Mouse (Mus musculus): ENCODE measurements around the gene Icos. TPM values are rescaled to one million over a fixed set of nuclear protein-coding genes. Genes with fewer than 3 reads are reported as not detected.

Gene Icos
- polyA plus RNA-seq, 1 experiment from 2014 or later: 0.36 TPM

DNA sequence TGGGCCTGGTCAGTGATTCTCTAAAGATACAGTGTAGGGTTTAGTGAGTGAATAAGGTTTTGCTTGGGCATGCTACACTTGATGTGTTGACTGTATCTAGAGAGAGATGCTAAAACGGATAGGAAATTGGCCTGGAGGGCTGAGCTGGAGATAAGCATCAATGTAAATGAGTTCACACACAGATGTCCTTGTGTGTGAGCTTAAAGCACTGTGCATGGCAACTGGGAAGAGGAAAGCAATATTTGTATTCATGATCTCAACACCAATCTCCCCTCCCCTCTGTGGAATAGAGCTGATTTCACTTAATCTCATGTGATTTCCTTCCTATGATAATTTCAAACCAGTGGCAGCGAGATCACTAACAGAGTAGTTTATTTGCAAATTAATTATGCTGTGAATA is 7.3 kb downstream of the Icos start:
- ATAC-seq (ENCODE audit: insufficient number of reproducible peaks, insufficient read depth, low FRiP score, low read depth): no peak
- WGBS: 45% methylated on average over 2 of the region's 2 CpGs
- H3K4me1 ChIP-seq (ENCODE audit: control insufficient read depth in 2 of 2, insufficient read depth in 2 of 2, low read length in 2 of 2): peaks cover 0 to 1% of the 10 kb centered on the region in 2 experiments; a peak in 3 of 4 replicates
- no peak overlapping the region for H3K4me2 ChIP-seq (ENCODE audit: low read length)
- H3K4me3 ChIP-seq (ENCODE audit: control insufficient read depth in 1 of 2, insufficient read depth in 1 of 2, low read depth in 1 of 2, low read length in 2 of 2): no peak overlapping the region
- H3K27ac ChIP-seq (replicated peaks in 1 of 2; ENCODE audit: control insufficient read depth in 1 of 2, insufficient read depth in 1 of 2, low read depth in 2 of 2, low read length in 2 of 2): no peak overlapping the region
- H3K27me3 ChIP-seq (ENCODE audit: control insufficient read depth, insufficient read depth, low read length): no peaks in the 10 kb centered on the region
- H3K36me3 ChIP-seq (ENCODE audit: control insufficient read depth, insufficient read depth, low read length): no peaks in the 10 kb centered on the region
- H3K9me3 ChIP-seq (ENCODE audit: control insufficient read depth, low read length): no peaks in the 10 kb centered on the region
- no peak overlapping the region for H3K9ac ChIP-seq (ENCODE audit: low read length)

DNA sequence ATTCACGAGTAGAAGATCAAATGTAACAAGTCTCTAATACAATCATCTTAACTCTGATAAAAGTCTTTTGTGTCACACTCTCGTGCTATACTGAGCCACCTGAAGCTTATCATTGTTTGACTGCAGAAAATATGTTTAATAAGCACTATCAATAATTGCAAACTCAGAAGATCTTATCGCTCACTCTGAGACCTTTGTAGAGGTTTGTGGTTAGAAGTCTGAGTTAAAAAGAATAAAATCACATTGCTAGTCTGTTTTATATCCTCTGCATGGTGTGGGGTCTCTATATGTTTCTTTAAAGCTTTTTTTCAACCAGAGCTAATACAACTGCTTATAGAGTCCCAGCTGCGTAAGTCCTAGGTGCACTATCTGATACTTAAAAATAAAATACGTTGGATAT is 8.4 kb downstream of the Icos start:
- Histone ChIP-seq H3K27ac (replicated peaks in 1 of 2; ENCODE audit: control insufficient read depth in 1 of 2, insufficient read depth in 1 of 2, low read depth in 2 of 2, low read length in 2 of 2) (no peak overlapping the region), H3K36me3 (ENCODE audit: control insufficient read depth, insufficient read depth, low read length) (no peaks in the 10 kb centered on the region), H3K27me3 (ENCODE audit: control insufficient read depth, insufficient read depth, low read length) (no peaks in the 10 kb centered on the region), H3K4me1 (ENCODE audit: control insufficient read depth in 2 of 2, insufficient read depth in 2 of 2, low read length in 2 of 2) (peaks cover 0 to 6% of the 10 kb centered on the region in 2 experiments; a peak in 3 of 4 replicates), H3K9ac (ENCODE audit: low read length) (no peak overlapping the region), H3K4me2 (ENCODE audit: low read length) (no peak overlapping the region), H3K4me3 (ENCODE audit: control insufficient read depth in 1 of 2, insufficient read depth in 1 of 2, low read depth in 1 of 2, low read length in 2 of 2) (no peak overlapping the region), H3K9me3 (ENCODE audit: control insufficient read depth, low read length) (no peaks in the 10 kb centered on the region)
- no peak for ATAC-seq (ENCODE audit: insufficient number of reproducible peaks, insufficient read depth, low FRiP score, low read depth)
- WGBS: 71% methylated on average over 5 of the region's 5 CpGs

- H3K4me2 ChIP-seq (ENCODE audit: low read length): no peak overlapping the region
- H3K4me3 ChIP-seq (ENCODE audit: control insufficient read depth in 1 of 2, insufficient read depth in 1 of 2, low read depth in 1 of 2, low read length in 2 of 2): no peak overlapping the region
- H3K27ac ChIP-seq (replicated peaks in 1 of 2; ENCODE audit: control insufficient read depth in 1 of 2, insufficient read depth in 1 of 2, low read depth in 2 of 2, low read length in 2 of 2): no peak overlapping the region
These were observed 11.4 kb downstream of the Icos start for GRCm38 (mm10) chr1:60989086-60989485.

DNA sequence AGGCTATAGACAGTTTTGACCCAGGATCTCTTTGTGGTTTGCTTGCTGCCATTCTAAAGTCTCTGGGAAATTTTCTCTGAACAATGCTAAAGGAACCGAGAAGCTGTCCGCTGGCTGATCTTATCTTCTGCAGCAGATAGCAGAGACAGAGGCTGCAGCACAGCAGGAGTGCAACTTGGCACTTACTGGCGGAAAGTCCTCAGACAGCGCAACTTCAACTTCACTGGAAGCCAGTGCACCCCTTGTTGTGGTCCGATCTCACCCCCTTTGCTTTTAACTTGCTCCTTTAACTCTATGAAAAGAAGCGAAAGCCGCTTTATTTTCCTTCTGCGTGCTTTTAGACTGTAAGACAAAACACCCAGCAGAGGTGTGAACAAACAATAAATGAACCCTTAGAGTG is 12.6 kb downstream of the Icos start:
- H3K9ac ChIP-seq (ENCODE audit: low read length): no peak overlapping the region
- WGBS: 32% methylated on average over 8 of the region's 8 CpGs

More at GRCm38 (mm10) chr1:60989086-60989485, 11.4 kb downstream of the Icos start:
- Histone ChIP-seq H3K4me1 (ENCODE audit: control insufficient read depth in 2 of 2, insufficient read depth in 2 of 2, low read length in 2 of 2) (peaks cover 0 to 6% of the 10 kb centered on the region in 2 experiments; a peak in 3 of 4 replicates), H3K27me3 (ENCODE audit: control insufficient read depth, insufficient read depth, low read length) (no peaks in the 10 kb centered on the region), H3K9me3 (ENCODE audit: control insufficient read depth, low read length) (no peaks in the 10 kb centered on the region), H3K9ac (ENCODE audit: low read length) (no peak overlapping the region), H3K36me3 (ENCODE audit: control insufficient read depth, insufficient read depth, low read length) (no peaks in the 10 kb centered on the region)
- WGBS: 80% methylated on average over 5 of the region's 5 CpGs
- no peak for ATAC-seq (ENCODE audit: insufficient number of reproducible peaks, insufficient read depth, low FRiP score, low read depth)

GRCm38 (mm10) chr1:60998008-60998557 is 20.4 kb downstream of the Icos start:
- no peak for ATAC-seq (ENCODE audit: insufficient number of reproducible peaks, insufficient read depth, low FRiP score, low read depth)
- Histone ChIP-seq H3K9me3 (ENCODE audit: control insufficient read depth, low read length) (no peaks in the 10 kb centered on the region), H3K9ac (ENCODE audit: low read length) (no peak overlapping the region), H3K27ac (replicated peaks in 1 of 2; ENCODE audit: control insufficient read depth in 1 of 2, insufficient read depth in 1 of 2, low read depth in 2 of 2, low read length in 2 of 2) (peak overlapping the region in 1 of 2 experiments; percentile 75; a peak in 2 of 4 replicates), H3K4me3 (ENCODE audit: control insufficient read depth in 1 of 2, insufficient read depth in 1 of 2, low read depth in 1 of 2, low read length in 2 of 2) (no peak overlapping the region), H3K4me2 (ENCODE audit: low read length) (peak overlapping the region; percentile 1; the same call in 1 of the 2 replicates), H3K4me1 (ENCODE audit: control insufficient read depth in 2 of 2, insufficient read depth in 2 of 2, low read length in 2 of 2) (peaks cover 3 to 17% of the 10 kb centered on the region in 2 experiments), H3K36me3 (ENCODE audit: control insufficient read depth, insufficient read depth, low read length) (no peaks in the 10 kb centered on the region), H3K27me3 (ENCODE audit: control insufficient read depth, insufficient read depth, low read length) (no peaks in the 10 kb centered on the region)
- WGBS: 83% methylated on average over 3 of the region's 3 CpGs

More for the DNA sequence above, 12.6 kb downstream of the Icos start:
- H3K4me3 ChIP-seq (ENCODE audit: control insufficient read depth in 1 of 2, insufficient read depth in 1 of 2, low read depth in 1 of 2, low read length in 2 of 2): no peak overlapping the region
- H3K4me1 ChIP-seq (ENCODE audit: control insufficient read depth in 2 of 2, insufficient read depth in 2 of 2, low read length in 2 of 2): peaks cover 0 to 6% of the 10 kb centered on the region in 2 experiments; a peak in 3 of 4 replicates
- no peaks in the 10 kb centered on the region for H3K36me3 ChIP-seq (ENCODE audit: control insufficient read depth, insufficient read depth, low read length)
- H3K9me3 ChIP-seq (ENCODE audit: control insufficient read depth, low read length): no peaks in the 10 kb centered on the region
- peak overlapping the region; percentile 20; the same call in 1 of the 2 replicates for H3K4me2 ChIP-seq (ENCODE audit: low read length)
- H3K27ac ChIP-seq (replicated peaks in 1 of 2; ENCODE audit: control insufficient read depth in 1 of 2, insufficient read depth in 1 of 2, low read depth in 2 of 2, low read length in 2 of 2): no peak overlapping the region
- ATAC-seq (ENCODE audit: insufficient number of reproducible peaks, insufficient read depth, low FRiP score, low read depth): no peak
- no peaks in the 10 kb centered on the region for H3K27me3 ChIP-seq (ENCODE audit: control insufficient read depth, insufficient read depth, low read length)

DNA sequence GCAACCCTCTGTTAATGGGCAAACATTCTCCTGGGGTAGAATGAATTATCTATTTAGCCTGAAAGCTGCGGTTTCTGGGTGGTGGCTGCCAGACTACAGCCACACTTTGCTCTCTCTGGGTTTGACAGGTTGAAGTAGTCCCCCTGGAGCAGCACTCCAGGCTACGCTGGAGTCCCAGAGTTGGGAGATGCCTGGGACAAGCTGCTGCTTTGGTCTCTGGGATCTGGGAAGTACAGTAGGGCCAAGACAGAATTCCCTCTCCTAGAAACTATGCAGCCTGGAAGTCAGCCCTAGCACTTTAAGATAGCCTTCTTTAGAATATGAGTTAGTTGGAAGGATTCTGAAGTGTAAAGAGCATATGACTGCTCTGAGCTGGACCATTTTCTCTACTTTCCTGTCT is 21.0 kb downstream of the Icos start:
- Histone ChIP-seq H3K27me3 (ENCODE audit: control insufficient read depth, insufficient read depth, low read length) (no peaks in the 10 kb centered on the region), H3K4me1 (ENCODE audit: control insufficient read depth in 2 of 2, insufficient read depth in 2 of 2, low read length in 2 of 2) (peaks cover 3 to 17% of the 10 kb centered on the region in 2 experiments), H3K4me2 (ENCODE audit: low read length) (peak overlapping the region; percentile 1; the same call in 1 of the 2 replicates), H3K9me3 (ENCODE audit: control insufficient read depth, low read length) (no peaks in the 10 kb centered on the region), H3K4me3 (ENCODE audit: control insufficient read depth in 1 of 2, insufficient read depth in 1 of 2, low read depth in 1 of 2, low read length in 2 of 2) (no peak overlapping the region), H3K9ac (ENCODE audit: low read length) (no peak overlapping the region), H3K36me3 (ENCODE audit: control insufficient read depth, insufficient read depth, low read length) (no peaks in the 10 kb centered on the region), H3K27ac (replicated peaks in 1 of 2; ENCODE audit: control insufficient read depth in 1 of 2, insufficient read depth in 1 of 2, low read depth in 2 of 2, low read length in 2 of 2) (peak overlapping the region; percentile 67 to 75)
- 19% methylated on average over 2 of the region's 2 CpGs for WGBS
- ATAC-seq (ENCODE audit: insufficient number of reproducible peaks, insufficient read depth, low FRiP score, low read depth): peak; percentile 64; the same call in 1 of the 2 replicates

DNA sequence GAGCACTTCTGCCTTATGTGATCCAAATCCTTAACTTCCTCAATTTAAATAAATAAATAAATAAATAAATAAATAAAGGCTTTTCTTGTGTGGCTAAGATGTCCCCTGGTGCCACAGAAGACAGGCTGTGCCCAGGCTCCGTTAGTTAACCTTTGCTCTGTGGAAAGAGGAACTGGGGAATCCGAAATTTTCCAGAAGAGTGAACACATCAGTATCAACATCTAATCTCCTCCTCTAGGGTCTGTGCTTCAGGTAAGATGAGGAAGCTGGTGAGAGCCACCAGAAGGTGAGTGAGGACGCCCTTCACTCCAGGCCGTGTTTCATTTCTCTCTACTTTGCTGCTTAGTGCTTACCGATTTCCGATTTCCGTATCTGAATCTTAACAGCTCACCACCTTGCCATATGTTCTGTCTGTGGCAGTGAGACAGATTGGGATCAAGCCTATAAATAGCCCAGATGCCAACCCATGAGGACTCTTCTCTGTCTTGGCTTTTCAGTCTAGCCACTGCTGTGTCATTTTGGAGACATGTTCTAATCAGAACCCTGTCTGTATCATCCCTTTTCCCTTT is 24.1 kb downstream of the Icos start:
- Histone ChIP-seq H3K4me1 (ENCODE audit: control insufficient read depth in 2 of 2, insufficient read depth in 2 of 2, low read length in 2 of 2) (peaks cover 3 to 19% of the 10 kb centered on the region in 2 experiments), H3K27me3 (ENCODE audit: control insufficient read depth, insufficient read depth, low read length) (no peaks in the 10 kb centered on the region), H3K27ac (replicated peaks in 1 of 2; ENCODE audit: control insufficient read depth in 1 of 2, insufficient read depth in 1 of 2, low read depth in 2 of 2, low read length in 2 of 2) (no peak overlapping the region), H3K9ac (ENCODE audit: low read length) (no peak overlapping the region), H3K36me3 (ENCODE audit: control insufficient read depth, insufficient read depth, low read length) (no peaks in the 10 kb centered on the region), H3K4me2 (ENCODE audit: low read length) (no peak overlapping the region), H3K4me3 (ENCODE audit: control insufficient read depth in 1 of 2, insufficient read depth in 1 of 2, low read depth in 1 of 2, low read length in 2 of 2) (no peak overlapping the region), H3K9me3 (ENCODE audit: control insufficient read depth, low read length) (no peaks in the 10 kb centered on the region)
- whole genome bisulfite sequencing: 73% methylated on average over 7 of the region's 7 CpGs
- ATAC-seq (ENCODE audit: insufficient number of reproducible peaks, insufficient read depth, low FRiP score, low read depth): no peak
